Mouse (Mus musculus) spleen, adult 2 months (tissue): ENCODE measurements at regions not wholly inside any gene's neighbourhood (a gene's known extent, or its start where the extent isn't known, plus 50 kb on each side); places are given as distances from the start of the nearest gene placed in this dataset.

ENCODE experiments used
- DNase-seq, 2 experiments: peaks; one replicate each; pipeline versions ENCODE4 v3.0.0 to v3.0.0-alpha.2; 2012 to 2021; ENCODE audit warnings: low spot score in 2 of 2, low read depth in 1 of 2
- H3K27ac ChIP-seq: fragments of 200-500 bp; 2 replicates; pipeline ENCODE4 v1.5.1; 2012; ENCODE audit warnings: low read length, inconsistent platforms; ENCODE audit not compliant: insufficient read depth
- H3K27me3 ChIP-seq: fragments of 200-500 bp; 2 replicates; pipeline ENCODE4 v1.6.1; 2012; ENCODE audit warnings: mild to moderate bottlenecking, moderate library complexity, low read length, inconsistent platforms; ENCODE audit not compliant: control insufficient read depth, insufficient read depth
- H3K36me3 ChIP-seq: fragments of 200-500 bp; 2 replicates; pipeline ENCODE4 v1.6.1; 2012; ENCODE audit warnings: mild to moderate bottlenecking, low read length, inconsistent platforms; ENCODE audit not compliant: control insufficient read depth, insufficient read depth
- H3K4me1 ChIP-seq: fragments of 200-500 bp; 2 replicates; pipeline ENCODE4 v1.6.1; 2011; ENCODE audit warnings: inconsistent platforms; ENCODE audit not compliant: control insufficient read depth, insufficient read depth, insufficient read length
- H3K4me3 ChIP-seq: fragments of 200-500 bp; 2 replicates; pipeline ENCODE4 v1.5.1; 2011; ENCODE audit warnings: mild to moderate bottlenecking, inconsistent platforms; ENCODE audit not compliant: insufficient read depth, insufficient read length; ENCODE audit errors: extremely low read depth
- CTCF ChIP-seq: fragments of 200-500 bp; IDR thresholded peaks from 2 replicates; pipeline ENCODE4 v1.5.1; 2011; ENCODE audit warnings: mild to moderate bottlenecking, inconsistent platforms; ENCODE audit not compliant: insufficient read depth, insufficient read length, insufficient replicate concordance; ENCODE audit errors: extremely low read depth
- POLR2A ChIP-seq: fragments of 200-500 bp; IDR thresholded peaks from 2 replicates; pipeline ENCODE4 v1.6.1; 2011; ENCODE audit warnings: low read depth, low read length, inconsistent platforms
- WGBS: fragments of 180-500 bp; shearing (Covaris S2); methylation state at CpG from one replicate; pipeline ENCODE4 v1.1.7; 2018; 5-methylcytosine and 5-hydroxymethylcytosine counted together

DNA sequence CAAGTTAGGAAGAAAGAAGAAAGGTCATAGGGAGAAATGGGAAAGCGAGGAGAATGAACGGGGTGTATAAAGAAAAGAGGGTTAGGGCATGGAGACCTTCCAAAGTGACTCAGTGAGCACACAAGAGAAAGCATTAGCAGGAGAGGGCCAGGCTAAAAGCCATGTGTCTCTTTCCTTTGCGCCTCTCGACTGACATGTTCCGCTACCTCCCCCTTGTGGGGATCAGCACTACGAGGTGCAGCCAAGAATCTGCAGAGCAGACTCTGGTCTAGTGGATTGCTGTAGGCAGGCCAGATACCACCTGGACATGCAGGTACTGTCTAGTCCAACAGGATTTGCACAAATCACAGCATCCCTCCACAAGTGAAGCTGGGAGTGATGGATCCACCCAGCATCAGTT, 54.0 kb downstream of the Kcna5 start:
- H3K4me3 ChIP-seq = no peak overlapping the region
- no peak for DNase-seq
- 70% methylated on average over 6 of the region's 6 CpGs for whole genome bisulfite sequencing
- no peaks in the 10 kb centered on the region for H3K27me3 ChIP-seq
- H3K36me3 ChIP-seq = no peaks in the 10 kb centered on the region
- TF ChIP-seq CTCF (no peak), POLR2A (no peak)
- H3K27ac ChIP-seq = no peak overlapping the region
- no peaks in the 10 kb centered on the region for H3K4me1 ChIP-seq

DNA sequence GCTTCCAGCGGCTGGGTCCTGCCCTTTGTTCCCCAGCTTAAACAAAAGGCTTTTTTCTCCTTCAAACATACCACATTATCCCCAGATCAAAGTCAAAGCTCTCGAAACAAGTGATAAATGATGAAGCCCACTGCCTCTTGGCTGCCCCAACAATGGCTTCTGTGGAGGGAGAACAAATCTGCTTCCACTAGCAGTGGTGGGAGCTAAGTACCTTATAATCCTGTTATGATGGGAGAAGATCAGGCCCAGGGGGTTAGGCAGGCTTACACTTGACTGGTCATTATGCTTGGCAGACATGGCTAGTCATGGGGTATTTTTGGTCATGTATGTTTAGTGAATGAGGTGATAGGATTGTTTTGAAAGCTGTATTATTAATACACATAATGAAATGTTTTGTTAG, 57.7 kb downstream of the Kcna5 start:
- H3K27ac ChIP-seq = no peak overlapping the region
- no peak overlapping the region for H3K4me3 ChIP-seq
- 54% methylated on average over 2 of the region's 2 CpGs for WGBS
- no peaks in the 10 kb centered on the region for H3K4me1 ChIP-seq
- TF ChIP-seq CTCF = no peak
- TF ChIP-seq POLR2A = no peak
- H3K36me3 ChIP-seq = no peaks in the 10 kb centered on the region
- no peak for DNase-seq
- H3K27me3 ChIP-seq = no peaks in the 10 kb centered on the region

DNA sequence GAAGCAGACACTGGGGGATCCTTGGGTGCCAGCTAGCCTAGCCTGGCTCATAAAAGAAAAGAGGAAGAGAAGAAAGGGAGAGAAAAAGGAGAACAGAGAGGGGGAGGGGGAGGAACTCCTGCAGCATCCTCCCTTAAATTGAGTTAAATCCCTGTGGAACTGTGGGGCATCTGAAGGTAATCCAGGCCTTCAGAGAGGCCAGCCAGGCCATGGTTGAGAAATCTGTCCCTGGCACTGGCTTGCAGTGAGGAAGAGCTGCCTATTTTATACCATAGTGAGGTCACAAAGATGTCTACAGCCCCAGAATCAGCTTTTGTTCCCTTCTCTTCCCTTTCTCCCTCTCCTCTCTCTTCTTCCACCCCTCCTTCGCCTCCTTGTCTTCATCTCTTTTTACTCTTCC, 58.5 kb downstream of the Kcna5 start:
- no peaks in the 10 kb centered on the region for H3K36me3 ChIP-seq
- TF ChIP-seq CTCF = no peak
- no peak for TF ChIP-seq POLR2A
- H3K27ac ChIP-seq = no peak overlapping the region
- no peaks in the 10 kb centered on the region for H3K4me1 ChIP-seq
- no peaks in the 10 kb centered on the region for H3K27me3 ChIP-seq
- no peak for DNase-seq
- 38% methylated on average over 1 of the region's 1 CpGs for WGBS
- no peak overlapping the region for H3K4me3 ChIP-seq

DNA sequence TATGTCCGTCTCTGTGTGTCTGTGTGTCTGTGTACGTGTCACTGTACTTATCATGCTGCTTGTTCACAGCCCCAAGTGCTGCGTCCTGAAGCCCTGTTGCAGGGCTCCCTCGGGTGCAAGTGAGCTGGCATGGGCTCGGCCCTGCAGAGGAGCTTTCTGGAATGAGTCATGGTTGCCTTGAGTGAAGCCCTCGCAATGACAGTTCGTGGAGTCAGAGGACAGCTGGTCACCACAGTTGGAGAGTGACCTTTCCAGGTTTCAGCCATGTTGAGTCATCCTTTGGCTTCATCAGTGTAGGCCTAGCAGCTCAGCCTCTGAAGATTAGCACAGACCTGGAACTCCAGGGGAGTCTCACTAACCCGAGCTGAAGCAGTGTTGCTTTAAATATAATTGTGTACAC, 59.7 kb downstream of the Kcna5 start:
- Histone ChIP-seq H3K4me3 (no peak overlapping the region), H3K36me3 (no peaks in the 10 kb centered on the region), H3K27ac (no peak overlapping the region), H3K4me1 (no peaks in the 10 kb centered on the region), H3K27me3 (no peaks in the 10 kb centered on the region)
- no peak for DNase-seq
- 86% methylated on average over 8 of the region's 8 CpGs for WGBS
- TF ChIP-seq CTCF = no peak
- TF ChIP-seq POLR2A = no peak

DNA sequence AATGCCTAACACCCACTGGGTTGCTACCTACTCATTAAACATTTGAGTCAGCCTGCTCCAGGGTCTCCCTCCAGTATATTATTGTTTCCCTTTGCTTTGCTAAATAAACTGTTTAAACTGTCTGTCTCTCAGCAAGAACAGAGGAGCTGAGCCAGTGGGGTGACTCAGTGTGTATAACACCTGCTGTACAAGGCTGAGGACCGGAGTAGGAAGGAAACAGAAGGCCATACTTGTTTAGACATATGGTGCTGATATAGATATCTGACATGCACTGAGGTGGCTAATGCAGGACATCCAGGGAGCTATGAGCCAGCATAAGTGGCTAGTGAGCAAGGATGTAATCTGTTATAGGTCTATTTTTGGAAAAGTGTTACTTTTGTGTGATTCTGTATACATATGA, 81.5 kb downstream of the Kcna5 start:
- TF ChIP-seq CTCF = no peak
- TF ChIP-seq POLR2A = no peak
- Histone ChIP-seq H3K4me3 (no peak overlapping the region), H3K27ac (no peak overlapping the region), H3K27me3 (no peaks in the 10 kb centered on the region), H3K4me1 (no peaks in the 10 kb centered on the region), H3K36me3 (no peaks in the 10 kb centered on the region)
- WGBS = 69% methylated on average over 1 of the region's 1 CpGs
- DNase-seq = no peak

GRCm38 (mm10) chr6:126445519-126445918, 89.7 kb downstream of the Kcna5 start:
- no peak overlapping the region for H3K4me3 ChIP-seq
- H3K4me1 ChIP-seq = no peaks in the 10 kb centered on the region
- no peaks in the 10 kb centered on the region for H3K36me3 ChIP-seq
- DNase-seq = no peak
- H3K27ac ChIP-seq = no peak overlapping the region
- 30% methylated on average over 3 of the region's 3 CpGs for WGBS
- H3K27me3 ChIP-seq = no peaks in the 10 kb centered on the region
- no peak for TF ChIP-seq POLR2A
- no peak for TF ChIP-seq CTCF

DNA sequence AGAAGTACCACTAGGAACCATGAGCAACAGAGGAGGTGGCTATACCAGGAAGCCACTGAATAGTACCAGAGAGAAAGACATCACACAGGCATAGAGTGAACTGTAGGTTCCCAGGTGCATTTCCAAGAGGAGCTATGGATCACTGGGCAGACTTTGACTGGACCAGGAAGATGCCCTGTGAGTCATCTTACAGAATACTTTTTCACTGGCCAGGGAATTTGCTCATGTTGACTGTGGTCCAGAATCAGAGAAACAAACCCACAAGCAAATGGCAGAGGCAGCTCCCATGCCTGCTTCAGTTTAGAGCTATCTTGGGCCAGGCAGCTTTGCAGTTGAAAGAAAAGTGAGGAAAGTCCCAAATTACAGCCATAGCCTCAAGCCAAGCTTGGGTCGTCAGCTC, 95.0 kb downstream of the Kcna5 start:
- Histone ChIP-seq H3K36me3 (no peaks in the 10 kb centered on the region), H3K4me1 (no peaks in the 10 kb centered on the region), H3K27me3 (no peaks in the 10 kb centered on the region), H3K4me3 (no peak overlapping the region), H3K27ac (no peak overlapping the region)
- no peak for DNase-seq
- TF ChIP-seq POLR2A = no peak
- no peak for TF ChIP-seq CTCF
- 79% methylated on average over 1 of the region's 1 CpGs for WGBS
